Mouse (Mus musculus) forebrain, embryonic 10.5 days (tissue): ENCODE measurements around the gene Dnttip1. TPM values are rescaled to one million over a fixed set of nuclear protein-coding genes. Genes with fewer than 3 reads are reported as not detected.
"Not testable (repeated sequence)": the region's sequence is repeated elsewhere in the genome, so short reads cannot be mapped to it uniquely, and the experiment has no call there.

ENCODE experiments used
- DNase-seq: peaks from one replicate; pipeline ENCODE4 v3.0.0-alpha.2; 2017; ENCODE audit warnings: low spot score; ENCODE audit errors: extremely low spot score
- H3K27ac ChIP-seq: fragments of 300-500 bp; sonication (generic); 2 replicates; pipeline ENCODE4 v1.5.1; 2016; ENCODE audit warnings: mild to moderate bottlenecking
- H3K27me3 ChIP-seq: fragments of 300-500 bp; sonication (generic); 2 replicates; pipeline ENCODE4 v1.6.1; 2016; ENCODE audit warnings: mild to moderate bottlenecking; ENCODE audit not compliant: poor library complexity, severe bottlenecking
- H3K36me3 ChIP-seq: fragments of 300-500 bp; sonication (generic); replicated peaks from 2 replicates; pipeline ENCODE4 v1.6.1; 2016; ENCODE audit warnings: mild to moderate bottlenecking, moderate library complexity
- H3K4me1 ChIP-seq: fragments of 300-500 bp; sonication (generic); 2 replicates; pipeline ENCODE4 v1.6.1; 2016
- H3K4me3 ChIP-seq: fragments of 300-500 bp; sonication (generic); 2 replicates; pipeline ENCODE4 v1.5.1; 2016; ENCODE audit warnings: mild to moderate bottlenecking, moderate library complexity
- H3K9me3 ChIP-seq: fragments of 300-500 bp; sonication (generic); 2 replicates; pipeline ENCODE4 v1.6.1; 2016; ENCODE audit warnings: mild to moderate bottlenecking, moderate library complexity
- WGBS: fragments of 180-500 bp; shearing (Covaris S2); methylation state at CpG from one replicate; pipeline ENCODE4 v1.1.7; 2016; 5-methylcytosine and 5-hydroxymethylcytosine counted together
- polyA plus RNA-seq: library from polyadenylated mRNA; unstranded; fragments of >200 nt; fragmentation: Nextera tagmentation; extraction: Ambion mirVana; gene quantifications from 2 replicates; pipeline ENCODE4 v1.2.1, GENCODE M21; 2016

Gene Dnttip1
- polyA plus RNA-seq, 1 experiment from 2014 or later: 80.6 TPM

DNA sequence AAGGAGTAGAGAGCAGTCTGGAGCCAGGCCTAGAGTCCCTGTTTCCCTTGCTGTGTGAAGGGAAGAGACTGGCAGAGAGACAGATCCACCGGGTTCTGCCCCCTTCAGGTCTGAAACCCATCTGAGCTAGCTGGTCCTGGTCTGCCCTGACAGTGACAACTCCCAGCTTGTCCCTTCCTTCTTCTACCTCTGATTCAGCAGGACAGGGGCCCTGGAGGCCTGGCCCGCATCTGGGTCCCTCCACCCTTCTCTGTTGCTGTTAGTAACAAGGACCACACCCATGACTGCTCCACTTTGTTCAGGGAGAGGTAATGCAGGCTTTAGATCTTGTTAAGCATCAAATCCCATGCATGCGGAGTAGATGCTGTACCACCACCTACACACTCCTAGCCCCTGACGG is 42.6 kb downstream of the Dnttip1 start:
- H3K9me3 ChIP-seq: no peaks in the 10 kb centered on the region
- no peak overlapping the region for H3K4me3 ChIP-seq
- no peak for DNase-seq
- 73% methylated on average over 4 of the region's 4 CpGs for WGBS
- peaks cover 46% of the 10 kb centered on the region for H3K36me3 ChIP-seq
- H3K27me3 ChIP-seq: peaks cover 24% of the 10 kb centered on the region
- no peak overlapping the region for H3K27ac ChIP-seq
- H3K4me1 ChIP-seq: peaks cover 38% of the 10 kb centered on the region

DNA sequence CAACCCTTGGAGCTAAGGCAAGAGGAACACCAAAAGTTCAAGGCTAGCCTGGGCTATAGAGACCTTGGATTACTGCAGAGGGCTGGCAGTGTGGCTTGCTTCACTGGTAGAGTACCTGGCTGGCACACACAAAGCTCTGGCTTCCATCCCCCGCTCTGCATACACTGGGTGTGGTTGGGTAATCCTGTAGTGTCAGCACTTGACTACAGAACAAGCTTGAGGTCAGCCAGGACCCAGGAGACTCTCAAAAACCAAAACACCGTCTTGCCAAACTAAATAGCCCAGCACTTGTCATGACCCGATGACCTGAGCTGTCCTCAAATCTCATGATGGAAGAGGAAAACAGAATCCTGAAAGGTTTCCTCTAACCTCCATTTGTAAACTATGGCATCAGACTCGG is 44.7 kb downstream of the Dnttip1 start:
- 91% methylated on average over 4 of the region's 4 CpGs for WGBS
- H3K27me3 ChIP-seq: peaks cover 14% of the 10 kb centered on the region
- peaks cover 29% of the 10 kb centered on the region for H3K4me1 ChIP-seq
- DNase-seq: no peak
- peaks cover 64% of the 10 kb centered on the region for H3K36me3 ChIP-seq
- H3K4me3 ChIP-seq: no peak overlapping the region
- H3K27ac ChIP-seq: no peak overlapping the region
- no peaks in the 10 kb centered on the region for H3K9me3 ChIP-seq

DNA sequence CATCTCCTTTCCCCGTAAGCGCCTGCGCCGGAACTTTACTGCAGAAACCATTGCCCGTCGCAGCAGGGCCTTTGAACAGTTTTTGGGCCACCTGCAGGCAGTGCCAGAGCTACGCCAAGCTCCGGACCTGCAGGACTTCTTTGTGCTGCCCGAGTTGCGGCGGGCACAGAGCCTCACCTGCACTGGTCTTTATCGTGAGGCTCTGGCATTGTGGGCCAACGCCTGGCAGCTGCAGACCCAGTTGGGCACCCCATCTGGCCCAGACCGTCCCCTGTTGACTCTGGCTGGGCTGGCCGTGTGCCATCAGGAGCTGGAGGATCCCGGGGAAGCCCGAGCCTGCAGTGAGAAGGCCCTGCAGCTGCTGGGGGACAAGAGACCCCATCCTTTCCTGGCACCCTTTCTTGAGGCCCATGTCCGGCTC is 46.1 kb downstream of the Dnttip1 start:
- peaks cover 15% of the 10 kb centered on the region for H3K4me1 ChIP-seq
- no peaks in the 10 kb centered on the region for H3K9me3 ChIP-seq
- no peak overlapping the region for H3K27ac ChIP-seq
- WGBS: 91% methylated on average over 18 of the region's 18 CpGs
- DNase-seq: no peak
- H3K27me3 ChIP-seq: peaks cover 3% of the 10 kb centered on the region
- no peak overlapping the region for H3K4me3 ChIP-seq
- H3K36me3 ChIP-seq: peaks cover 78% of the 10 kb centered on the region

DNA sequence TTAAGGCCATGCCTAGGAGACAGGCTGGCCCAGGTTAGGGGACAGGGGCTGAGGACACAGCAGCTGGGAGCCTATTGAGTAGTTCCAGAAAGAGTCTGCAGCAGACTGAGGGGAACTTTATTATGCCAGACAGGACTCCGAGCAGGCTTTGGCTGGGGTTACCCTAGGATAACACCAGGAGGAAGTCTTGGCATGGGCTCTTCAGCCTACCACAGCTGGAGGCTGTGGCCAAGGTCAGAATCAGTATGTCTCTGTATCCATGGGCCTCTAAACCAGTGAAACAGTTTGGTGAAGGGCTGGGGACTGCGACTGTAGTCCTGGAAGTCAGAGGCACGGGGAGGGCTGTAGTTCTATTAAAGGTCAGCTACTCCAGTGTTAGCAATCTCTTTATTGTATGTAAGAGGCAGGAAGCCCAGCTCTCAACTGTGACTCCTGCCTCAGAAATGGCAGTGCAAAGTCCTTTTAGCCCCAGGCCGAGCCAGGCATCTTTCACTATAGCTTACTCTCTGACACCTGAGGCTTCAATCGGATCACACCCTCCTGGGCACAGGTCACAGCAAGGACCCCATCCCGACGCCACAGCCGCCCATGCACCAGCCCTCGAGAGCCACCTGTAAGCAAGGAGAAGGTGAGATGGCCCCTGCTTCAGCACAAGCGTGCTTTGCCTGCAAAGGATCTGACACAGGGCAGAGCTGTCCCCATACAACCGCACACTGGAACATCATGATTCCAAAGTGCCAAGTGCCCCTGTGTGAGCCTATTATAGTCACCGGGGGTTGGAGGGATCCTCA is 46.8 kb downstream of the Dnttip1 start:
- Histone ChIP-seq H3K27me3 (no peaks in the 10 kb centered on the region), H3K9me3 (no peaks in the 10 kb centered on the region), H3K36me3 (peaks cover 83% of the 10 kb centered on the region), H3K4me3 (no peak overlapping the region), H3K4me1 (peaks cover 12% of the 10 kb centered on the region), H3K27ac (no peak overlapping the region)
- no peak for DNase-seq
- WGBS: 94% methylated on average over 12 of the region's 12 CpGs

DNA sequence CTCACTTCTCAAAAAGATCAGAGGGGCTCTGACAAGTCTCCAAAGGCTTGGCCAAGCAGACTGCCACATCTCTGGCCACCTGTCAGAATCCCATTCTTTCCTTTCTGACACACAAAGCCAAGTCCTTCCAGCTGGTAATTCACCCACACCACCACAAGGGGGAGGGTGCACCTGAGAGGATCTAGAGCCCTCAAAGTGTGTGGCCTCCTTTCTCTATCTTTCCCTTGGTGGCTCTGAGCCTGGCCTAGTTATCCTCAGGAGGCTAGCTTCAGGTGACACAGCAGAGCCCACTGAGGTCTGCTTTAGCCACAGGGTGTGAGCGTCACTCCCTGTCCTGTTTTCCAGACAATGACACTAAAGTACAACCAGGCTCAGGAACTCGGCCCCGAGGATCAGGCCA is 47.5 kb downstream of the Dnttip1 start:
- Histone ChIP-seq H3K27me3 (no peaks in the 10 kb centered on the region), H3K27ac (no peak overlapping the region), H3K36me3 (peaks cover 90% of the 10 kb centered on the region), H3K4me1 (peaks cover 11% of the 10 kb centered on the region), H3K9me3 (no peaks in the 10 kb centered on the region), H3K4me3 (no peak overlapping the region)
- peak; percentile 44 for DNase-seq
- 90% methylated on average over 3 of the region's 3 CpGs for WGBS

DNA sequence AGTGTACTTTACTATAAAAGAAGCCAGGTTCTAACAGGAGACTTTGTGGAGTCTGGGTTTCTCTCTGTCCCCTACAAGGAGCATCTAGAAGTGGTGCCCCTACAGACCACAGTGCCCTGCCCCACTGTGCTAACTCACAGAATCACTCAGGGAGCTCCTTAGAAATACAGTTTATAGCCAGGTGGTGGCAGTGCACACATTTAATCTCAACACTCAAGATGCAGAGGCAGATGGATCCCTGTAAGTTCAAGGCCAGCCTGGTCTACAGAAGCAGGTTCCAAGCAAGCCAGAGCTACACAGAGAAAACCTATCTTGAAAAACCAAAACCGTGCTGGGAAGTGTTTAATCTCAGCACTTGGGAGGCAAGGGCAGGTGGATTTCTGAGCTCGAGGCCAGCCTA is 48.0 kb downstream of the Dnttip1 start:
- WGBS: 92% methylated on average over 2 of the region's 2 CpGs

DNA sequence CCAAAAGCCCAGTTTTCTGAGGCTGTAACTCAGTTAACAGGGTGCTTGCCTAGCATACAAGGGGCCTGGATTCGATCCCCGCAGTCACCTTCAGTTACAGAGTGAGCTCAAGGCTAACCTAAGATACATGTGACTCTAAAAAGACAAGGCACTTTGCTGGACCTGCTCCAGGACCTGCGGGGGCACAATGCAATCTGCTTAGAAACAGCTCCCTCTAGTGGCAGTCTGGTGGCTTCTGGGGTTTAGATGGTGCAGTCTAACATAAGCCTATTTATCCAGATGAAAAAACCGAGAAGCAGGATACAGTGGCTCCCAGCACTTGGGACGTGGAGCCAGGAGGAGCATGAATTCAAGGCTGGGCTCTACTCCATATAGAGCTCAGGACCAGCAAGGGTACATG is 48.5 kb downstream of the Dnttip1 start:
- Histone ChIP-seq H3K36me3 (peaks cover 92% of the 10 kb centered on the region), H3K27ac (no peak overlapping the region), H3K27me3 (no peaks in the 10 kb centered on the region), H3K4me3 (no peak overlapping the region), H3K9me3 (no peaks in the 10 kb centered on the region), H3K4me1 (peaks cover 2% of the 10 kb centered on the region; the same call in 1 of the 2 replicates)
- 44% methylated on average over 5 of the region's 5 CpGs for WGBS
- peak; percentile 80 for DNase-seq

More for the DNA sequence above, 48.0 kb downstream of the Dnttip1 start:
- Histone ChIP-seq H3K4me3 (no peak overlapping the region), H3K4me1 (peaks cover 6% of the 10 kb centered on the region), H3K9me3 (no peaks in the 10 kb centered on the region), H3K27ac (no peak overlapping the region), H3K36me3 (peaks cover 90% of the 10 kb centered on the region), H3K27me3 (no peaks in the 10 kb centered on the region)
- no peak for DNase-seq

DNA sequence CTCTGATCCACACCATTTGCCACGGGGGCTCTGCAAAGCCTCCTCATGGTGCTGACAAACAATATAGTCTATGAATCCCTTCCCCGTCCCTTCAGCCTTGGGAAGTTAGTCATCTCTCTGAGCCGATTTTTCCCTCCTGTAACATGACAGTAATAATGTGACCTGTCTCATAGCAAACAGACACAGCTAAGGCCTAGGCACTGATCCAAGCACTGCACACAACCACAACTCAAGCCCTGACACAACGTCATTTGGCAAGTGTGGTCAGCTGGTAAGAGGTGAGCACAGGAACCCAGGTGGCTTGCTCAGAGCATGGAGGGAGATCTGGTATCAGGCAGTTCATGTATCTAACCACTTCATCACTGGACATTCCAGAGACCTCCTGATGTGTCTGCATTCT is 50.1 kb downstream of the Dnttip1 start:
- WGBS: 87% methylated on average over 4 of the region's 4 CpGs
- Histone ChIP-seq H3K9me3 (no peaks in the 10 kb centered on the region), H3K4me3 (no peak overlapping the region), H3K27me3 (no peaks in the 10 kb centered on the region), H3K4me1 (peaks cover 2% of the 10 kb centered on the region; the same call in 1 of the 2 replicates), H3K36me3 (peaks cover 94% of the 10 kb centered on the region), H3K27ac (no peak overlapping the region)
- no peak for DNase-seq

DNA sequence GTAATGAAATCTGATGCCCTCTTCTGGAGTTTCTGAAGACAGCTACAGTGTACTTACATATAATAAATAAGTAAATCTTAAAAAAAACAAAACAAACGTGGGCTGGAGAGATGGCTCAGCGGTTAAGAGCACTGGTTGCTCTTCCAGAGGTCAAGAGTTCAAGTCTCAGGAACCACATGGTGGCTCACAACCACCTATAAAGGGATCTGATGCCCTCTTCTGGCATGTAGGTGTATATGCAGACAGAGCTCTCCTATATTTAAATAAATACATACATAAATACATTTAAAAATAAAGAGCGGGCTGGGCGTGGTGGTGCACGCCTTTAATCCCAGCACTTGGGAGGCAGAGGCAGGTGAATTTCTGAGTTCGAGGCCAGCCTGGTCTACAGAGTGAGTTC is 52.8 kb downstream of the Dnttip1 start:
- not testable (repeated sequence) for H3K4me1 ChIP-seq, H3K27ac ChIP-seq, H3K9me3 ChIP-seq, H3K4me3 ChIP-seq, H3K27me3 ChIP-seq, DNase-seq
- H3K36me3 ChIP-seq: peaks cover 88% of the 10 kb centered on the region
- 85% methylated on average over 6 of the region's 6 CpGs for WGBS

DNA sequence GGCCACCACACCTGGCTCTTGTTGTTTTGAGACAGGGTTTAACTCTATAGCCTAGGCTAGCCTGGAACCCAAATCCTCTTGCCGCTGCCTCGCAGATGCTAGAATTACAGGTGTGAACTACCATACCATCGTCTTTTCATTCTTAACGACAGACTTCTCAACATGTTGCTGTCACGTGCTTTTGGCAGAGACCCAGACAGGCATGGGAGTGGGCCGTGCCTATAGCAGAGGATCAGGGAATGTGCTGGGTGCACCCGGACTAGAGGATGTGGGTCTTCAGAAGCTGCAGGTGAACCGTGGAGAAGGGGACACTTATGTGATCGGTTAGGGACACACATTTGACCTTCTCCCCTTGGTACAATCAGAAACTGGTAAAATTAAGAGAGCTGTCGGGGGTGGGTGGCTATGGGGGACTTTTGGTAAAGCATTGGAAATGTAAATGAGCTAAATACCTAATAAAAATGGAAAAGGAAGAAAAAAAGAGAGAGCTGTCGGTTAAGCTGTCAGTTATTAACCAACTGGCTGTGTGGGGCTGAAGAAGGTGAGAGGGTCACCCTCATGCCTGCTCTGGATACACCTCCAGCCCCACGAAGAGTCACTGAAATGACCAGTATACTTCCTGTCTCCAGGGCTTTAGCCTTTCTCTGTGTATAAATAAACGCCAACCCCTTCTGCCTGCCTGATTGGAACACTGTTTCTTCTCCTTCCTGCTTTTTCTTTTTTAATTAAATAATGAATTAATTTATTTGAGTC is 54.6 kb downstream of the Dnttip1 start:
- Histone ChIP-seq H3K4me3 (no peak overlapping the region), H3K27me3 (no peaks in the 10 kb centered on the region), H3K36me3 (peaks cover 72% of the 10 kb centered on the region), H3K27ac (no peak overlapping the region), H3K9me3 (no peaks in the 10 kb centered on the region), H3K4me1 (peaks cover 14% of the 10 kb centered on the region)
- DNase-seq: no peak
- WGBS: 93% methylated on average over 13 of the region's 13 CpGs

DNA sequence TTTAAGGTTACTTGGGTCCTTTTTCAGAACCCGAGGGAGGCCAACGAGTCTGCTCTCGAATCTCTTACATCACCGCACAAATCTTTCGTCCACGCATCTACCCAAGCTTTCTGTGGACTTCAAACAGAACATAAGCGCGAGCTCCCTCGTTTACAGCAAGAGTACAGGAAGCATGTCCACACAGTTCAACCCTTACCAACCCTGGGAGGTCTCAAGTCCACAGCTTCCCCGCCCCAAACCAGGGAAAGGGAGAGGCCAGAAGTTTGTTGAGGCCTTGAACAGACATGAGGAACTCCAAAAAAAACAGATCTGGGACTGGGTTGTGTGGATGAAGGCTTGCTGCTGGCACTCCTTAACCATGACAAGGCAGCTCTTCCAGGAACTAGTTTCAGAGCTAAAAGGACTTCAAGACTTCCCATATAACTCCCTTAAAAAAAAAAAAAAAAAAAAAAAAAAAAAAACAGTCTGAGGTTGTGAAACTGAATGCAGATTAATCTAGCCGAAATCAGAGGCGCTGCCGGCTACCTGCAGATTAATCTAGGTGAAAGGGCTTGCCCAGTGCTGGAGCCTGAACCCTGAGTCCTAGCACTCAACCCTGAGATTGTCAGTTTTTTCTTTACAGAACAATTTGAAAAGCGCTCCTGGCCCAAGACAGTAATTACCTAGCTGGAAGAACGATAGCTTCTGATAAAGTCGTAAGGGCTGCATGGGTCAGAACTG is 57.6 kb downstream of the Dnttip1 start:
- DNase-seq: no peak
- H3K27ac ChIP-seq: 0 out of 2 replicates have a peak overlapping the region, but pooled peaks have one; percentile 91
- peaks cover 46% of the 10 kb centered on the region for H3K36me3 ChIP-seq
- H3K27me3 ChIP-seq: no peaks in the 10 kb centered on the region
- WGBS: 94% methylated on average over 16 of the region's 16 CpGs
- peak overlapping the region; percentile 90 for H3K4me3 ChIP-seq
- peaks cover 26% of the 10 kb centered on the region for H3K4me1 ChIP-seq
- H3K9me3 ChIP-seq: no peaks in the 10 kb centered on the region

DNA sequence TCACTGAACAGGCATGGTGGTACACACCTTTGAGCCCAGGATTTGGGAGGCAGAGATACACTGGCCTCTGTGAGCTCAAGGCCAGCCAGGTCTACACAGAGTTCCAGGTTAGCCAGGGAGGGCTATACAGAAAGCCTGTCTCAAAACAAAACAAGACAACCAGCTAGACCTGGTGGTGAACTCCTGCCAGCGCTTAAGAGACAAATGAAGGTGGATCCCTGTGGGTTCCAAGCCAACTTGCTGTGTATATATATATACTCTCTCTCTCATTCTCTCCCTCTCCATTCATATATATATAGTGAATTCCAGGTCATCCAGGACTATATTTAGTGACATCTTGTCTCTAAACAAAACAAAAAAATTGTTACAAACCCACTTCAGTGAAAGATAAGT is 58.1 kb downstream of the Dnttip1 start:
- H3K4me1 ChIP-seq: peaks cover 26% of the 10 kb centered on the region
- peaks cover 46% of the 10 kb centered on the region for H3K36me3 ChIP-seq
- H3K9me3 ChIP-seq: no peaks in the 10 kb centered on the region
- peak overlapping the region; percentile 90 for H3K4me3 ChIP-seq
- no peaks in the 10 kb centered on the region for H3K27me3 ChIP-seq
- no peak for DNase-seq
- H3K27ac ChIP-seq: peak overlapping the region; percentile 91
- 60% methylated on average over 1 of the region's 1 CpGs for WGBS
